Mouse (Mus musculus): ENCODE results near the gene Lpp. TPM values are rescaled to one million over a fixed set of nuclear protein-coding genes. Genes with fewer than 3 reads are reported as not detected.
A peak's percentile ranks its signal among the peaks of the same experiment; 100 is the strongest.

Lpp gene
- polyA plus RNA-seq, 1 experiment from 2014 or later: 11.5 TPM

DNA sequence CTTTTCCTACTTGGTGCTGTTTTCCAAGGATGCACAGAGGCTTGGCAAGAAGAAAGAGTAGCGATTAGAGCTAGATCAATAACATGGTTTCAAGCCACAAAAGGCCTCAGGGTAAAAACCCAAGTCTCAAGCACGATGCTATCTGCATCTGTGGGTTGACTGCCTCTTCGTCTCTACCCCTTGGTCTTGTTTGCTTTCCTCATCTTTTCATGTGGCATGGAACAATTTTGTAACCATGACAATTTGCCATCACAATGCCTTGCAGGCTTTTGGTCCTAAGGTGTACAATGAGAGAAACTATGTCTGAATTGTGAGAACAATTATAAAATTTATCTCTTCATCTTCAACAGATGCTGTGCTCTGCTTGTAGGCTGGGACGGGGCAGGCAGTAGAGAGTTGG, 145.7 kb downstream of the Lpp start:
- no peak overlapping the region for H3K27ac ChIP-seq (replicated peaks)
- no peaks in the 10 kb centered on the region for H3K4me1 ChIP-seq (replicated peaks)
- WGBS: 90% methylated on average over 4 of the region's 4 CpGs
- H3K36me3 ChIP-seq: no peaks in the 10 kb centered on the region
- H3K27me3 ChIP-seq: no peaks in the 10 kb centered on the region
- H3K9me3 ChIP-seq: no peaks in the 10 kb centered on the region
- no peak overlapping the region for H3K4me2 ChIP-seq
- H3K9ac ChIP-seq: no peak overlapping the region
- ATAC-seq (ENCODE audit: low FRiP score, low read depth): no peak
- no peak overlapping the region for H3K4me3 ChIP-seq

DNA sequence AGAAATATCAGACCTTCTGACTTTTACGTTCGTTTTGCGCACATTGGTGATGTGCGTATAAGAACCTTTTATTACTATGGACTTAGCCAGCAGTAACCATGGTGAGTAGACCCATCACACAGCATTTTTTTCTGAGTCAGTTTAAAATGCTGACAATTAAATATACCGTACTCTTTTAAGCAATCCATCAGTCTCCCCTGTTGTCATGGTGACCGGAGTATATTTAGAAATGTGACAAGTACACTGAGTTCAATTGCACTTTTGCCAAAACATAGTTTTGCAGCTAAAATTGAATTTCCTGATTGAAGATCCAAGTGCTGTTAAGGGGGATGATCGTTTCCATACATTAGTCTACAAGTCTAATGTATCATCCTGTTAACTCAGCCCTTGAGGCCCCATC, 149.6 kb downstream of the Lpp start:
- Histone ChIP-seq H3K27me3 (no peaks in the 10 kb centered on the region), H3K9me3 (no peaks in the 10 kb centered on the region), H3K4me1 (replicated peaks) (no peaks in the 10 kb centered on the region), H3K27ac (replicated peaks) (no peak overlapping the region), H3K36me3 (no peaks in the 10 kb centered on the region), H3K9ac (no peak overlapping the region), H3K4me3 (no peak overlapping the region), H3K4me2 (no peak overlapping the region)
- WGBS: 81% methylated on average over 7 of the region's 7 CpGs
- ATAC-seq (ENCODE audit: low FRiP score, low read depth): no peak

DNA sequence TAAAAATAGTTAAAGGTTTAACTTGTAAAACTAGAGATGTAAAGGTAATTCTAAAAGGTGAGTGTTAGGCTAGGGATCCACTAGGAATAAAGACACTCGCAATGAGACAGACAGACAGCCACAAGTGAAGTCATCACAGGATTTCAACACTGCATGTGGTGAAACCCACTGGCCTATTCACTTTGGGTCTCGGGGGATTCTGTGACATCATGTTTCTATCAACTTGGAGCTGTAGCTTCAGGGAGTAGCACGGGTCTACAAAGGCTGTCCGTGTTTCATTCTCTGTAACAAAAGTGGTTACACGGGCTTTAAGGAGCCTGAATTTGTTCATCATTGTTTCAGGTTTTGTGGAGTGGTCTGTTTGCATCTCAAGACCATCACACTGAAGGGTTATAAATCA, 152.1 kb downstream of the Lpp start:
- WGBS: 87% methylated on average over 5 of the region's 5 CpGs
- Histone ChIP-seq H3K4me3 (no peak overlapping the region), H3K9me3 (no peaks in the 10 kb centered on the region), H3K9ac (no peak overlapping the region), H3K4me1 (replicated peaks) (no peaks in the 10 kb centered on the region), H3K4me2 (no peak overlapping the region), H3K36me3 (no peaks in the 10 kb centered on the region), H3K27me3 (no peaks in the 10 kb centered on the region), H3K27ac (replicated peaks) (no peak overlapping the region)
- no peak for ATAC-seq (ENCODE audit: low FRiP score, low read depth)

- H3K36me3 ChIP-seq: no peaks in the 10 kb centered on the region
- ATAC-seq (ENCODE audit: low FRiP score, low read depth): no peak
- H3K27me3 ChIP-seq: no peaks in the 10 kb centered on the region
- H3K9me3 ChIP-seq: no peaks in the 10 kb centered on the region
- H3K4me1 ChIP-seq (replicated peaks): no peaks in the 10 kb centered on the region
- no peak overlapping the region for H3K4me2 ChIP-seq
- H3K9ac ChIP-seq: no peak overlapping the region
- 93% methylated on average over 4 of the region's 4 CpGs for WGBS
- H3K4me3 ChIP-seq: no peak overlapping the region
- H3K27ac ChIP-seq (replicated peaks): no peak overlapping the region
Measured at GRCm38 (mm10) chr16:24558458-24558857, 165.2 kb downstream of the Lpp start.

GRCm38 (mm10) chr16:24559811-24560210, 166.5 kb downstream of the Lpp start:
- Histone ChIP-seq H3K9ac (no peak overlapping the region), H3K27ac (replicated peaks) (no peak overlapping the region), H3K9me3 (no peaks in the 10 kb centered on the region), H3K4me1 (replicated peaks) (no peaks in the 10 kb centered on the region), H3K36me3 (no peaks in the 10 kb centered on the region), H3K4me3 (no peak overlapping the region), H3K4me2 (no peak overlapping the region), H3K27me3 (no peaks in the 10 kb centered on the region)
- ATAC-seq (ENCODE audit: low FRiP score, low read depth): no peak
- 91% methylated on average over 4 of the region's 4 CpGs for WGBS

DNA sequence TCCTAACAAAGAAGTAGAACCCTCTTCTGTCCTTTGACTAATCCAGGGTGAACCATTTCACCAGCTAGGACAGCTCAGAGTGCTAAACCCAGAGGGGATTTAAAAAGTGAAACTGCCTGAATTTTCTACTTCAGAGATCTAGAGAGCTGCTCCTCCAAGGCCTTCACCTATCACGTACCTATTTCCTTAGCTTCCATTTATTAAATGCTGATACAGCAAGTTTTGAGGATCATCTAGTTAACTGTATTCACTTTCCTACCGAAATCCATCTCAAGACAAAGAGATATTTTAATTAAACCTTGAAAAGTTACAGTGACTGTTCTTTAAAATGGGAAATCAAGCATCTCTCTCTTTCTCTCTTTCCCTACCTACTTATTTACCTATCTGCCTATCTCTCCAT, 167.7 kb downstream of the Lpp start:
- H3K4me3 ChIP-seq: no peak overlapping the region
- no peak for ATAC-seq (ENCODE audit: low FRiP score, low read depth)
- H3K4me2 ChIP-seq: no peak overlapping the region
- H3K27ac ChIP-seq (replicated peaks): no peak overlapping the region
- H3K4me1 ChIP-seq (replicated peaks): no peaks in the 10 kb centered on the region
- H3K36me3 ChIP-seq: no peaks in the 10 kb centered on the region
- no peak overlapping the region for H3K9ac ChIP-seq
- H3K27me3 ChIP-seq: no peaks in the 10 kb centered on the region
- H3K9me3 ChIP-seq: no peaks in the 10 kb centered on the region
- WGBS: 95% methylated on average over 2 of the region's 2 CpGs

DNA sequence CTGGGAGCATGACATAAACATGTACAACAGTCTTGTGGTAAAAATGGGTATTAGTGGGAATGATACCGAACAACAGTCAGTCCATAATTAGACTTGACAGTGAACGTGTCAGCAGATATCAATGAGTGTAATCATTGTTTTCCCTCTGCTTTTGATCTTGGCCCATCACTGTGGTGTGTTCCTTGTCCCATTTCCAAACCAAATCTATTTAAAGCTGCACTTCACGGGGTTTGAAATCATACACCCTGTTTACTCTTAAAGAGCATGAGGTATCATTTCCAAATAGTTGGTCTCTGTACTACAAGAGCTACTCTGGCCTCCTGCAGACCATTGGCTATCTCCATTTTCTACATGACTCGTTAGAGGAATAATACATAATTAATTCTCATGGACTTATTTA, 168.3 kb downstream of the Lpp start:
- Histone ChIP-seq H3K27ac (replicated peaks) (no peak overlapping the region), H3K4me1 (replicated peaks) (0 out of 2 replicates have a peak, but pooled peaks cover 3% of the 10 kb centered on the region), H3K9me3 (no peaks in the 10 kb centered on the region), H3K4me3 (no peak overlapping the region), H3K9ac (no peak overlapping the region), H3K27me3 (no peaks in the 10 kb centered on the region), H3K36me3 (no peaks in the 10 kb centered on the region), H3K4me2 (no peak overlapping the region)
- ATAC-seq (ENCODE audit: low FRiP score, low read depth): no peak
- WGBS: 85% methylated on average over 4 of the region's 4 CpGs

- no peak overlapping the region for H3K27ac ChIP-seq (replicated peaks)
- no peaks in the 10 kb centered on the region for H3K9me3 ChIP-seq
- no peaks in the 10 kb centered on the region for H3K27me3 ChIP-seq
- H3K4me1 ChIP-seq (replicated peaks): peaks cover 3% of the 10 kb centered on the region; the same call in 1 of the 2 replicates
- ATAC-seq (ENCODE audit: low FRiP score, low read depth): no peak
- WGBS: 90% methylated on average over 7 of the region's 7 CpGs
- H3K36me3 ChIP-seq: no peaks in the 10 kb centered on the region
- no peak overlapping the region for H3K9ac ChIP-seq
- no peak overlapping the region for H3K4me3 ChIP-seq
- no peak overlapping the region for H3K4me2 ChIP-seq
Measured at GRCm38 (mm10) chr16:24565311-24565710, 172.0 kb downstream of the Lpp start.

DNA sequence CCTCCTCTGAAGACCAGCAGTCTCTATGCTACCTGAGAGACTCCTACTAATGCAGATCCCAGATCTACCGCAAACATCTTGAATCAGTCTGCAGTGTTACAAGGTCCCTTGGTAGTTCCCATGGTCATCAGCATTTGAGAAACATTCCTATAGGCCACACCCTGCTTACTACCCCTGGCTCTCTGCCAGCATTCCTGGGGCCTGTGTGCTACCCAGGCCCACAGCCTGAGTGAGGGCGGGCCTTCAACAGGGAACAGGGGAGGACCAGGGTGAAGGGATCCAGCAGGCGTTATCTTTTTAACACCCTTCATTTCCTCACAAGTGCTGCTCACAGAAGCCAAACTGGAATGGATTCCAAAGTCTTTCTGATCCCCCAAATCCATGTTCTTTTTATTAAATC, 173.0 kb downstream of the Lpp start:
- H3K9ac ChIP-seq: no peak overlapping the region
- ATAC-seq (ENCODE audit: low FRiP score, low read depth): no peak
- H3K4me2 ChIP-seq: no peak overlapping the region
- H3K36me3 ChIP-seq: no peaks in the 10 kb centered on the region
- H3K9me3 ChIP-seq: no peaks in the 10 kb centered on the region
- H3K4me1 ChIP-seq (replicated peaks): peaks cover 3% of the 10 kb centered on the region; the same call in 1 of the 2 replicates
- H3K27ac ChIP-seq (replicated peaks): no peak overlapping the region
- 77% methylated on average over 3 of the region's 3 CpGs for WGBS
- H3K27me3 ChIP-seq: no peaks in the 10 kb centered on the region
- no peak overlapping the region for H3K4me3 ChIP-seq

GRCm38 (mm10) chr16:24567562-24567961, 174.3 kb downstream of the Lpp start:
- no peak overlapping the region for H3K4me2 ChIP-seq
- no peak overlapping the region for H3K4me3 ChIP-seq
- H3K27ac ChIP-seq (replicated peaks): no peak overlapping the region
- no peaks in the 10 kb centered on the region for H3K36me3 ChIP-seq
- H3K4me1 ChIP-seq (replicated peaks): peaks cover 3% of the 10 kb centered on the region; the same call in 1 of the 2 replicates
- no peak overlapping the region for H3K9ac ChIP-seq
- 80% methylated on average over 3 of the region's 3 CpGs for WGBS
- H3K9me3 ChIP-seq: no peaks in the 10 kb centered on the region
- ATAC-seq (ENCODE audit: low FRiP score, low read depth): no peak
- H3K27me3 ChIP-seq: no peaks in the 10 kb centered on the region

- ATAC-seq (ENCODE audit: low FRiP score, low read depth): no peak
- no peak overlapping the region for H3K9ac ChIP-seq
- H3K9me3 ChIP-seq: no peaks in the 10 kb centered on the region
- peaks cover 3% of the 10 kb centered on the region; the same call in 1 of the 2 replicates for H3K4me1 ChIP-seq (replicated peaks)
- no peak overlapping the region for H3K4me3 ChIP-seq
- no peaks in the 10 kb centered on the region for H3K27me3 ChIP-seq
- no peaks in the 10 kb centered on the region for H3K36me3 ChIP-seq
- 88% methylated on average over 3 of the region's 3 CpGs for WGBS
- H3K27ac ChIP-seq (replicated peaks): no peak overlapping the region
- H3K4me2 ChIP-seq: no peak overlapping the region
Measured at GRCm38 (mm10) chr16:24568061-24568460, 174.8 kb downstream of the Lpp start.

DNA sequence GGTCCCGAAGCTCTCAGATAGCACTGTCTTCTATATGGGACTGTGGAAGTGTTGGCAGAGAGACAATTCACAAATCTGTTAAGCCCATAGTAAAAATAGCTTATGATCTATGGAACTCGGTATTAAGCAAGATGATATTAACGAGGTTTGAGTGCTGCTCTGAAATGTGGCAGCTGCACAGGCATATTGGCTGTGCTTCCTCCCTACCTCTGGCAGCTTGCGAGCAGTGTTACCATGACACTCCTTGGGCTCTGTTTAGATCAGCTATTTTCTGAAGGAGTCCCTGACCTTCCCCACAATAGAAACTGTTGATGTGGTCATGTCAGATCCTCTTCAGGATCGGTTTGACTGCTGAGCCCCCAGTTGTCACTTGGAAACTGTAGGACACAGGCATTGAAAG, 176.4 kb downstream of the Lpp start:
- Histone ChIP-seq H3K9me3 (no peaks in the 10 kb centered on the region), H3K4me3 (no peak overlapping the region), H3K9ac (no peak overlapping the region), H3K27ac (replicated peaks) (no peak overlapping the region), H3K4me2 (no peak overlapping the region), H3K36me3 (no peaks in the 10 kb centered on the region), H3K4me1 (replicated peaks) (peaks cover 3% of the 10 kb centered on the region; the same call in 1 of the 2 replicates), H3K27me3 (no peaks in the 10 kb centered on the region)
- ATAC-seq (ENCODE audit: low FRiP score, low read depth): peak; percentile 61; the same call in 1 of the 2 replicates
- WGBS: 69% methylated on average over 5 of the region's 5 CpGs

- H3K36me3 ChIP-seq: no peaks in the 10 kb centered on the region
- no peak for ATAC-seq (ENCODE audit: low FRiP score, low read depth)
- WGBS: 88% methylated on average over 2 of the region's 2 CpGs
Measured at GRCm38 (mm10) chr16:24576999-24577398, 183.7 kb downstream of the Lpp start.

More at GRCm38 (mm10) chr16:24576999-24577398, 183.7 kb downstream of the Lpp start:
- H3K27me3 ChIP-seq: no peaks in the 10 kb centered on the region
- H3K9ac ChIP-seq: no peak overlapping the region
- H3K9me3 ChIP-seq: no peaks in the 10 kb centered on the region
- no peak overlapping the region for H3K4me2 ChIP-seq
- H3K27ac ChIP-seq (replicated peaks): no peak overlapping the region
- H3K4me1 ChIP-seq (replicated peaks): no peaks in the 10 kb centered on the region
- no peak overlapping the region for H3K4me3 ChIP-seq

Data from hindbrain, embryonic 15.5 days (tissue).